9 mouse cellular contexts compared by ENCODE assay signal in the genomic region with DNA sequence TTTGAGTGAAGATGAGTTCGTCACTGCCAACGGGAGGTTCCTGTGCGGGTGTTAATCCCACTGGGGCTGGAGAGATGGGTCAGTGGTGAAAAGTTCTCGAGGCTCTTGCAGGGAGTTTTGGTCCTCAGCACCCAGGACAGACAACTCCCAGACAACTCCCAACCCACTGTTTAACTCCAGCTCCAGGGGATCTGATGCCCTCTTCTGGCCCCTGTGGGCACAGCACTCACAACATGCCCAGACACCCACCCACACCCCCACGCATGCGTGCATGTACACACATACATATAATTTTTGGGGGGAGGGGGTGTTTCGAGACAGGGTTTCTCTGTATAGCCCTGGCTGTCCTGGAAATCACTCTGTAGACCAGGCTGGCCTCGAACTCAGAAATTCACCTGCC. TPM values are rescaled to one million over a fixed set of nuclear protein-coding genes. Genes with fewer than 3 reads are reported as not detected.
DNase-seq lines count a peak whose midpoint lies in the region; ATAC-seq lines count a peak whose summit lies in the region.
"Had no signal": no experiment of that assay in that cellular context is flagged by ENCODE, and none has a peak within 500 bp of the region (broad histone marks: within the 10 kb centered on the region; RNA-seq: fewer than 3 reads in every experiment).

No protein-coding gene starts in this region.

- peak overlapping the region; percentile 18; the same call in 1 of the 2 replicates for H3K4me2 ChIP-seq in heart, embryonic 12.5 days

- H3K4me1 ChIP-seq in heart, embryonic 12.5 days (replicated peaks): peaks cover 23% of the 10 kb centered on the region

- no peak overlapping the region for H3K9ac ChIP-seq in heart, embryonic 12.5 days

- no peak overlapping the region for H3K27ac ChIP-seq in heart, embryonic 12.5 days (ENCODE audit: poor library complexity, severe bottlenecking)

- WGBS in heart, embryonic 12.5 days: 35% methylated on average over 8 of the region's 8 CpGs

- H3K27me3 ChIP-seq in heart, embryonic 12.5 days (replicated peaks): no peaks in the 10 kb centered on the region

- DNase-seq in cerebellum, adult 11 months: peak; percentile 49
- peak; percentile 47 to 68 for DNase-seq in CD8-positive naive resting alpha-beta T cell, adult 2 months (ENCODE audit: low read depth in 2 of 2, low spot score in 2 of 2)
- peak; percentile 65 to 78 for DNase-seq in cerebellum, postnatal 25 days
- peak; percentile 58 to 60 for DNase-seq in layer of hippocampus, postnatal 36 days
- peak; percentile 54 for DNase-seq in testis, postnatal 14 days (ENCODE audit: low spot score)

- H3K9me3 ChIP-seq in heart, embryonic 12.5 days (replicated peaks): no peaks in the 10 kb centered on the region
- H3K9me3 ChIP-seq: G1E had no signal

- ATAC-seq in cerebellum, adult (ENCODE audit: insufficient number of reproducible peaks, low FRiP score, low TSS enrichment): no peak
- no peak for ATAC-seq in heart, embryonic 12.5 days (ENCODE audit: insufficient number of reproducible peaks, low FRiP score)
- peak; percentile 41; the same call in 1 of the 2 replicates for ATAC-seq in megakaryocyte progenitor cell, adult 5-6 weeks (replicated peaks; ENCODE audit: poor library complexity)

- H3K4me3 ChIP-seq in heart, embryonic 12.5 days: no peak overlapping the region

- H3K36me3 ChIP-seq in heart, embryonic 12.5 days: no peaks in the 10 kb centered on the region
- H3K36me3 ChIP-seq: G1E had no signal

RNA-seq across cellular contexts. Expression of a gene that starts 5.6 kb away (rescaled TPM):
- 103 and 105 TPM in 2 replicates for polyA plus RNA-seq in heart, embryonic 12.5 days (2016; fragmentation: Nextera tagmentation; extraction: Ambion mirVana)
- 10 to 100 TPM; 92.7 to 96.4 TPM for total RNA-seq in layer of hippocampus, postnatal 36 days (2021)
- 242 and 279 TPM in 2 replicates for total RNA-seq in megakaryocyte progenitor cell, adult 5-6 weeks (2015)
- 276 and 305 TPM in 2 replicates for total RNA-seq in megakaryocyte progenitor cell, adult 5-6 weeks (2017)

RNA-seq across cellular contexts. Expression of a gene that starts 28.8 kb away (rescaled TPM):
- 22.8 and 23.2 TPM in 2 replicates for polyA plus RNA-seq in heart, embryonic 12.5 days (2016; fragmentation: Nextera tagmentation; extraction: Ambion mirVana)
- total RNA-seq in layer of hippocampus, postnatal 36 days (2021): 10 to 100 TPM; 31.5 TPM
- 4.1 and 7.2 TPM in 2 replicates for total RNA-seq in megakaryocyte progenitor cell, adult 5-6 weeks (2015)
- total RNA-seq in megakaryocyte progenitor cell, adult 5-6 weeks (2017): 9.6 and 11.2 TPM in 2 replicates

RNA-seq across cellular contexts. Expression of a gene that starts 30.6 kb away (rescaled TPM):
- polyA plus RNA-seq in heart, embryonic 12.5 days (2016; fragmentation: Nextera tagmentation; extraction: Ambion mirVana): 0.34 and 0.54 TPM in 2 replicates
- total RNA-seq in layer of hippocampus, postnatal 36 days (2021): 100 to 1,000 TPM; 122 to 139 TPM
- not detected in 2 replicates for total RNA-seq in megakaryocyte progenitor cell, adult 5-6 weeks (2015)
- not detected in 2 replicates for total RNA-seq in megakaryocyte progenitor cell, adult 5-6 weeks (2017)
- polyA plus RNA-seq: G1E had no signal

RNA-seq across cellular contexts. Expression of a gene that starts 44.4 kb away (rescaled TPM):
- 114 and 123 TPM in 2 replicates for polyA plus RNA-seq in heart, embryonic 12.5 days (2016; fragmentation: Nextera tagmentation; extraction: Ambion mirVana)
- total RNA-seq in layer of hippocampus, postnatal 36 days (2021): 10 to 100 TPM in 1 of 2 experiments, 1 to 10 TPM in 1; 8.8 to 10.3 TPM
- 27.8 and 28.8 TPM in 2 replicates for total RNA-seq in megakaryocyte progenitor cell, adult 5-6 weeks (2015)
- total RNA-seq in megakaryocyte progenitor cell, adult 5-6 weeks (2017): 22.3 and 34.1 TPM in 2 replicates

Comparison
In these comparisons a context has a peak if more than half of its experiments do, and no peak if none do; other contexts are left out.
1. RNA of a gene that starts 30.6 kb away (total RNA-seq): 122 to 139 TPM in layer of hippocampus, postnatal 36 days; not detected in megakaryocyte progenitor cell, adult 5-6 weeks; every median in the first group is over 100 times any median in the second.
2. Peak in every context shown above with its lines, with median percentiles within 50 percentile points of each other: DNase-seq.